Mouse (Mus musculus) lung, adult 2 months (tissue): ENCODE data around the gene BC052040. TPM values are rescaled to one million over a fixed set of nuclear protein-coding genes. Genes with fewer than 3 reads are reported as not detected.

ENCODE experiments used
- DNase-seq: peaks from one replicate; pipeline ENCODE4 v3.0.0; 2022
- H3K4me1 ChIP-seq: fragments of 200-500 bp; 2 replicates; pipeline ENCODE4 v1.6.1; 2011; ENCODE audit warnings: low read length; ENCODE audit not compliant: control insufficient read depth, insufficient read depth
- H3K4me3 ChIP-seq: fragments of 200-500 bp; replicated peaks from 2 replicates; pipeline ENCODE3; 2011; ENCODE audit warnings: low read depth, mild to moderate bottlenecking, control low read depth, low read length; ENCODE audit errors: extremely low read depth
- CTCF ChIP-seq: fragments of 200-500 bp; IDR thresholded peaks from 2 replicates; pipeline ENCODE4 v1.5.1; 2011; ENCODE audit warnings: mild to moderate bottlenecking, low read length, control low read depth; ENCODE audit not compliant: insufficient read depth
- POLR2A ChIP-seq: fragments of 200-500 bp; IDR thresholded peaks from 2 replicates; pipeline ENCODE4 v1.6.1; 2011; ENCODE audit warnings: low read depth, mild to moderate bottlenecking, control low read depth, low read length, borderline replicate concordance; ENCODE audit errors: extremely low read depth
- WGBS: fragments of 180-500 bp; shearing (Covaris S2); methylation state at CpG from one replicate; pipeline ENCODE4 v1.1.7; 2018; 5-methylcytosine and 5-hydroxymethylcytosine counted together
- polyA plus RNA-seq: library from polyadenylated mRNA; depleted of rRNA; stranded (reverse); fragments of >200 nt; gene quantifications from 2 replicates; pipeline ENCODE4 v1.2.3, GENCODE M21; 2012

Gene BC052040
- polyA plus RNA-seq, 1 experiment = 1.8 TPM

- WGBS = 91% methylated on average over 8 of the region's 8 CpGs
- DNase-seq = no peak
- Histone ChIP-seq H3K4me3 (no peak overlapping the region), H3K4me1 (no peaks in the 10 kb centered on the region)
- no peak for TF ChIP-seq POLR2A
- TF ChIP-seq CTCF = no peak
These were observed 151.6 kb downstream of the BC052040 start for GRCm38 (mm10) chr2:115733017-115733692.

DNA sequence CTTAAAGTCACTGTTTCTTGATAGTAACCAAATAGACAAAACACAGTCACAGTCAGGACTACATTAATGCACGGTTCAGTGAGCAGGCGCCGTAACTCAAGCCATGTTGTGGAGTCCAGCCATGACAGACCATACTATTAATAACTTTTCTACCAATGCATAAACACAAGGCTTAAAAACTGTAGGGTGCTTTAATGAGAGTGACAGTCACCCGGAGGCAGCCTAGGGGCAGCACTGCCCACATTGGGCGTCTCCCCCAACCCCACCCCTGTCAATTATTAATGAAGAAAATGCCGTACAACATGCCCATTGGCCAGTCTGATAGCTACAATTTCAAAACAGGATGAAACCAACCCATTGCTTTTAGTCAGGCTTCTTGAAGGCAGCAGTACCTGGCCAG lies 153.3 kb downstream of the BC052040 start:
- no peak overlapping the region for H3K4me3 ChIP-seq
- WGBS = 89% methylated on average over 6 of the region's 6 CpGs
- H3K4me1 ChIP-seq = no peaks in the 10 kb centered on the region
- TF ChIP-seq CTCF = no peak
- no peak for TF ChIP-seq POLR2A
- DNase-seq = no peak

DNA sequence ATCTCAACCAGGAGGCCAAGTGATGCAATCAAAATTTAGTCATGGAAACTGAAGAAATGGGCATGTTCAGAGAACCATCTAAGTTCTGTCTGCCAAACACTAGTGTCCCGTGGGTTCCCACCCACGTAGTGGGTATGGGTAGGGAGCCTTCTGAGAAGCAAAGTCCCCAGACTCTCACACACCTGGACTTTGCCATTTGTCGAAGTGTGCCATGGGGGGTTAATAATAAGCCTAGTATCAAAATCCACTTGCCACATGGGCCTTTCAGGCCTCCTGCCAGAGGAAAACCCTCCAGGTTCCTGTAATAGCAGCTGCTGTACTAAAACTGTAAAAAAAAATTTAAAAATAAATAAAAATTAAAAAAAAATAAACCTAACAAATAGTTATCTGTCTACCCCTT lies 154.9 kb downstream of the BC052040 start:
- DNase-seq = no peak
- Histone ChIP-seq H3K4me1 (no peaks in the 10 kb centered on the region), H3K4me3 (no peak overlapping the region)
- TF ChIP-seq POLR2A (no peak), CTCF (no peak)
- 93% methylated on average over 3 of the region's 3 CpGs for WGBS

DNA sequence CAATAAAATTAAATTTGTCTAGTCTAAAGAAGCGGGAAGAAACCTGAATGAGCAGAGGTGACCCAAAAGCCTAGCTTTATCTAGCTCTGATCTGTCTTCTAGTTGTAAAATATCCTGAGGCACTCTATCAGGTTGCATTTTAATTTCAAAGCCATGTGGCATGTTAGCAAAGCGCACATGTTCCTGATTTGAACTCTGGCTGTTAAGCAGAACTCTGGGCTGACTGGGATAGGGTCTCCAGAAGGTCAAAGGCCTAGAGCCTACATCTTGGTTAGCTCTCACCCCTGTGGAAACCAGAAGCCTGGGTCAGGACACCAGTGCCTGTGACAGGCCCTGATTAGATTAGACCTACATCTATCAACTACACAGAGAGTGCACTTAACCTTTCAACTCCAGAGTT lies 156.4 kb downstream of the BC052040 start:
- no peak for DNase-seq

DNA sequence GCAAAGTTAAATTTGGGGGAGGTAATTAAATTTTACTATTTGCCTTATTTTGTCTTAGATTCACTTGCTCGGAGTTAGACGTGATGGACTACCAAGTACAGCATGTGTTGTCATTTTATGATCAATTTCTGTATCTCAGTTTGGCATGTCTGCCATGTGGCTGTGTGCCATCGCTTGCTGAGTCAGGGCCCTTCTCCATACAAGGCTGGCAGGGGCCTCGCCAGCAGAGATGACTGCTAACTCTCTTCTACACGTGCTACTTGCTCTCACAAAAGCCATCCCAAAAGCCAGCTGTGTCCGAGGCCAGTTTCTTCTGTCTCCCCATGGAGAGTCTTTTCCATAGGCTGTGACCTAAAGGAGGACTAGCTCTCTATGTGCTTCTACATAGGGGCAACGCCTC lies 160.5 kb downstream of the BC052040 start:
- Histone ChIP-seq H3K4me1 (no peaks in the 10 kb centered on the region), H3K4me3 (no peak overlapping the region)
- TF ChIP-seq POLR2A (no peak), CTCF (no peak)
- 80% methylated on average over 7 of the region's 7 CpGs for WGBS
- DNase-seq = no peak

More for the DNA sequence above, 156.4 kb downstream of the BC052040 start:
- TF ChIP-seq POLR2A (no peak), CTCF (no peak)
- 95% methylated on average over 2 of the region's 2 CpGs for WGBS
- Histone ChIP-seq H3K4me3 (no peak overlapping the region), H3K4me1 (no peaks in the 10 kb centered on the region)

DNA sequence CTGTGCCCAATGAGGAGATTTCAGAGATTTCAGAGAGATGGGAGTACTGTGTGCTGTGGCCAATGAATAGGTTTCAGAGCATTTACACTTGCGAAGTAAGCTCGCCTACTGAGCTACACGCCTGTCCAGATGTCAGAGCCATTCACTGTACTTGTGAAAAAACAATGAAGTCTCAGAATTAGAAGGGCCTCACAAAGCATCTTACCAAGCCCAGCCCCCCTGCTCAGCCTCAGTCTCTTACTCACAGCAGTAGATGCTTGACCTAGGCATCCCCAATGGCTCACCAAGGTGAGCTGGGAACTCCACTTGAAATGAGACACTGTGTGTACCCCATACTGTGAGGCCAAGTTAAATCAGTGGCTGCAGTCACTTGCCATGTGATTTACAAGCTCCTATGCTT lies 166.1 kb downstream of the BC052040 start:
- TF ChIP-seq CTCF (no peak), POLR2A (no peak)
- no peak overlapping the region for H3K4me3 ChIP-seq
- no peaks in the 10 kb centered on the region for H3K4me1 ChIP-seq
- DNase-seq = no peak
- 98% methylated on average over 3 of the region's 3 CpGs for WGBS

- WGBS = 70% methylated on average over 7 of the region's 7 CpGs
- TF ChIP-seq CTCF = no peak
- TF ChIP-seq POLR2A = no peak
- no peak overlapping the region for H3K4me3 ChIP-seq
- DNase-seq = no peak
- no peaks in the 10 kb centered on the region for H3K4me1 ChIP-seq
These were observed 169.7 kb downstream of the BC052040 start for GRCm38 (mm10) chr2:115751177-115751576.

DNA sequence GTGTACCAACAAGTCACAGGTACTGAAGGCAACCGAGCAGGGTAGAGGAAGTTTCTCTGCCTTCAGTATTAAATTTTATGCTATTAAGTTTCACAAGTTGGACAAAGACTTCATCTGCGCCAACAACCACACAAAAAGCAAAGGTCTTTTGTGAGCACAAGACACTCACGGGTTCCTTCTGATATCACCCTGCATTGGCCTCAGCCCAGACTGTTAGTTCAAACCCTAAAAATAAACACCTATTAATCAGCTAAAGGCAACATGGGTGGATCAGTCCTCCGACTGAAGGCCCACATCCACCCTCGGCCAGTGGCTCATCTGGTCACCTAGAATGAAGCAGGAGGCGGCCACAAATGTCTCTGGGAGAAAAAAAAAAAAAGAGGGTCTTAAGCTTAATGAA lies 176.2 kb downstream of the BC052040 start:
- H3K4me3 ChIP-seq = no peak overlapping the region
- WGBS = 45% methylated on average over 6 of the region's 6 CpGs
- no peak for DNase-seq
- 0 out of 2 replicates have a peak, but pooled peaks cover 3% of the 10 kb centered on the region for H3K4me1 ChIP-seq
- TF ChIP-seq POLR2A = no peak
- TF ChIP-seq CTCF = no peak

DNA sequence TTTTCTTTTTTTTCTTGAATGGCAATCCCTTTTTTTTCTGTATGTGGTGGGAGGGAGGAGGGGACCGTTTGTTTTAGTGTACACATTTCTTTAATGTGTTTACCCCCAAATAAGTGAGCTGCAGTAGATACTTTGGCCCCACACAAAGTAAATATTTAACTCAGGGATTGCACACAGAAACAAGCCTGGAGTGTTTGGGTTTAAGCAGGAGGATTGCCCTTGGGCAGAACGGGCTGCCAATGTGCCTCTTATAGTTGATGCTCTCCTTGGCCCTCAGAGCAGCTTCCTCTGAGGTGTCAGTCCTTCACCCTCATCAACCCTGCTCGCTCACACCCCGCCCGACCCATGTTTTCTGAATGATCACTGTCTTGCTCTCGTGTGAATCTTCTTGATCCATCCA lies 177.0 kb downstream of the BC052040 start:
- 66% methylated on average over 6 of the region's 6 CpGs for WGBS
- TF ChIP-seq POLR2A = no peak
- Histone ChIP-seq H3K4me3 (no peak overlapping the region), H3K4me1 (0 out of 2 replicates have a peak, but pooled peaks cover 3% of the 10 kb centered on the region)
- no peak for DNase-seq

GRCm38 (mm10) chr2:115764595-115765305 lies 183.2 kb downstream of the BC052040 start:
- WGBS = 62% methylated on average over 8 of the region's 8 CpGs
- TF ChIP-seq POLR2A (no peak), CTCF (no peak)
- Histone ChIP-seq H3K4me1 (no peaks in the 10 kb centered on the region; the same call in 1 of the 2 replicates), H3K4me3 (no peak overlapping the region)
- DNase-seq = no peak

- 90% methylated on average over 10 of the region's 10 CpGs for WGBS
- Histone ChIP-seq H3K4me3 (no peak overlapping the region), H3K4me1 (no peaks in the 10 kb centered on the region)
- DNase-seq = no peak
- TF ChIP-seq POLR2A (no peak), CTCF (no peak)
These were observed 188.2 kb downstream of the BC052040 start for GRCm38 (mm10) chr2:115769597-115770305.
